Mouse (Mus musculus) liver, embryonic 14.5 days (tissue): ENCODE data around the gene Akap8l.

Experiments
- CTCF ChIP-seq: IDR thresholded peaks from 2 replicates; pipeline ENCODE4 v1.5.1; 2016; ENCODE audit warnings: antibody characterized with exemption, low read depth, control low read depth
- EP300 ChIP-seq: IDR thresholded peaks from 2 replicates; pipeline ENCODE4 v1.6.1; 2016; ENCODE audit warnings: antibody characterized with exemption, low read depth

GRCm38 (mm10) chr17:32321390-32321734, 29.0 kb downstream of the Akap8l start:
- peak; percentile 41; the same call in 1 of the 2 replicates for TF ChIP-seq CTCF
- TF ChIP-seq EP300, result no peak
